Mouse (Mus musculus) heart, adult 10 weeks (tissue): ENCODE data around the gene Fgf5. TPM values are rescaled to one million over a fixed set of nuclear protein-coding genes. Genes with fewer than 3 reads are reported as not detected.

Experiments used
- polyA plus RNA-seq: library from polyadenylated mRNA; stranded (reverse); fragments of 350-450 nt; fragmentation: Illumina TruSeq; extraction: RNeasy Lipid Tissue Mini Kit (QIAGEN cat#74804); gene quantifications from one replicate; pipeline ENCODE4 v1.2.3, GENCODE M21; 2014; ENCODE audit warnings: low read depth, low replicate concordance

The Fgf5 gene
- polyA plus RNA-seq: not detected

GRCm38 (mm10) chr5:98253838-98254821, at the start of gene Fgf5:
Gene Fgf5 (plus strand): TSS chr5:98254184.

Other genes with a start within 250 kb of the Fgf5 start
- 69.3 TPM for gene Antxr2, start 223.1 kb upstream of the Fgf5 start, polyA plus RNA-seq
- gene Prdm8, start 87.0 kb upstream of the Fgf5 start, polyA plus RNA-seq: 0.16 TPM
- not detected for gene Cfap299, start 75.1 kb downstream of the Fgf5 start, polyA plus RNA-seq